Mouse (Mus musculus): ENCODE data around the gene Gm27029. TPM values are rescaled to one million over a fixed set of nuclear protein-coding genes. Genes with fewer than 3 reads are reported as not detected.
"Not testable (repeated sequence)": the region's sequence is repeated elsewhere in the genome, so short reads cannot be mapped to it uniquely, and the experiment has no call there.

Gene Gm27029
- 1 to 10 TPM; 6.7 to 7.4 TPM for total RNA-seq (2021)
- long read RNA-seq, experiment 1, partial matches to known transcripts: 2 of 4 reads
- long read RNA-seq, experiment 1, other reads (novel, unspliced or antisense): 2 of 4 reads
- long read RNA-seq, experiment 2, partial matches to known transcripts: 2 of 2 reads
- long read RNA-seq, experiment 2, other reads (novel, unspliced or antisense): 0 of 2 reads

DNA sequence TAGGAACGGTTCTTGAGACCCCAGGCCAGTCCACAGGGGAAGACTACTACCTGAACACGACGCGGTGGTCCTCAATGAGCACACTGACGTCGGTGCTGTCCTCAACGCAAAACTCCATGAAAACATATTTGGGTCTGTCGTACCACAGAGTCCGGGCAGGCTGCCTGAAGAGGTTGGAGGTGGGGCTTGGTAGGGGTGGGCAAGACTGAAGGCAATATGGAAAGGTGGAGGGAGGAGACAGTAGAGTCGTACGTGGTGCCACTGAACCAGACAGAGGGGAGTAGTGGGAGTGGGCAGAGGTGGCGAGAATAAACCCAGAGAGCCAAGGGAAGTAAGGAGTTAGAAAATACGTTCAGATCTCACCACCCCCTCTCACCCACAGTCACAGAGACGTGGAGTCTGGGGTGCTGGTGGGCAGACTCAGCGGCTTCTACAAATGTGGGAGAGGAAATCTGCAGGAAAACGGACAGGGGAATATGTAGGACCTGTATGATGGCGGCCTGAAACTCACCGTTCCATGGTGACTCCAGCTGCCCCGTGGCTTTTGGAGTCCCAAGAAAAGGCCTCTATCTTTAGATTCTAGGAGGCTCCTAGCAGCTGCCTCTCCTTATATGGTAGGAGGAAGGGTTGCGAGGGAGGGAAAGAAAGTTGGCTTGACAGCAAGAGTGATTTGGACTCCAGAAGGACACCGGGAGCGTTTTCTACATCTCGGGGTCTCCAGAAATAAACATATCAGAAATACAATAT, at the start of gene Gm27029:
Gene Gm27029, minus strand, starts transcription at position 692 of the 747 bp plus-strand sequence.
- TF ChIP-seq CTCF (conservative IDR thresholded peaks at IDR 0.05): no peak
- DNase-seq (ENCODE audit: low spot score in 2 of 2): no peak
- H3K27ac ChIP-seq: peak within 1 kb of the TSS; percentile 96

GRCm38 (mm10) chr11:101474298-101474697, 49.7 kb upstream of the Gm27029 start:
- Histone ChIP-seq H3K4me3 (no peak overlapping the region), H3K27ac (no peak overlapping the region)
- no peak for TF ChIP-seq CTCF (conservative IDR thresholded peaks at IDR 0.05)
- no peak for DNase-seq (ENCODE audit: low spot score in 2 of 2)

More for the DNA sequence above, at the start of gene Gm27029:
- peak within 1 kb of the TSS; percentile 91 for H3K4me3 ChIP-seq

GRCm38 (mm10) chr11:101473686-101474085, 49.1 kb upstream of the Gm27029 start:
- H3K4me3 ChIP-seq; H3K27ac ChIP-seq; DNase-seq (ENCODE audit: low spot score in 2 of 2): not testable (repeated sequence)

- Histone ChIP-seq H3K4me3 (no peak overlapping the region), H3K27ac (peak overlapping the region; percentile 33; the same call in 1 of the 2 replicates)
- DNase-seq (ENCODE audit: low spot score in 2 of 2): peak in 1 of 2 experiments; percentile 36
- TF ChIP-seq CTCF (conservative IDR thresholded peaks at IDR 0.05): no peak
These were observed 47.7 kb upstream of the Gm27029 start for GRCm38 (mm10) chr11:101472336-101472735.

DNA sequence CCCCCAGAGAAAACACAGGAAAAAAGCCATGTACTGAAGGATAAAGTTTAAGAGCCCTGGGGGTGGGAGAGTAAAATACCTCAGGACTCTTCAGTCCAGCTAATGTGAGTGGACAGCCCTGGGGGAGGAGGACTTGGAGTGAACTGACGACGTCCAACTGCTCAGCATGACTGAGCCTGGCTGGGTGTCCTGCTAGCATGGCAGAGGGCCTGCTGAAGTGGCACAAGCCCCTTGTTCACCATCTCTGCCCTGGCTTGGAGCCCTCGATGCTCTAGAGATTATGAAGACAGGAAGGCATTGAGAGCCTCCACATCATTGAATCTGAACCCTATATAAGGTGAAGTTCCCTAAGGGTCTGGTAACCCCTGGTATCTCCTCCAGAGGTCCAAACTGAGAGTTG, 47.3 kb upstream of the Gm27029 start:
- no peak for DNase-seq (ENCODE audit: low spot score in 2 of 2)
- Histone ChIP-seq H3K27ac (peak overlapping the region; percentile 33; the same call in 1 of the 2 replicates), H3K4me3 (no peak overlapping the region)
- no peak for TF ChIP-seq CTCF (conservative IDR thresholded peaks at IDR 0.05)

- no peak for TF ChIP-seq CTCF (conservative IDR thresholded peaks at IDR 0.05)
- Histone ChIP-seq H3K4me3 (no peak overlapping the region), H3K27ac (no peak overlapping the region)
- no peak for DNase-seq (ENCODE audit: low spot score in 2 of 2)
These were observed 45.6 kb upstream of the Gm27029 start for GRCm38 (mm10) chr11:101470206-101470605.

DNA sequence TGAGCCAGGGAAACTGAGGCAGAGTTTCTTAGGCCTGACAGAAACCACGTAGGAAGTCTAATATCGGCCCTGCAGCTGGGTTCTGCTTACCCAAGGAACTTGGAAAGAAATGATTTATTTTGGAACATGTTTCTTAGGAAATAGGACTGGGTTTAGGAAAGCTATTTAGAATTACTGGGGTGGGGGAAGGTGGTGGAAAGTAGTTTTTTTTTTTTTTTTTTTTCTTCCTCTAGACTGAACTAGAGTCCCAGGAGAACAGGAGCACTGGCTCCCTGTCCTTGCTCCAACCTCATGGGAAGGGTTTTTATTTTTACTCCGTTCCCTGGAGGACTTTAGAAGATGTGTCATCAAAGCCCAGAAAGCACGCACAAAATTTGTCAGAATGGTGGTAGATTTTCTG, 44.6 kb upstream of the Gm27029 start:
- no peak for TF ChIP-seq CTCF (conservative IDR thresholded peaks at IDR 0.05)
- no peak for DNase-seq (ENCODE audit: low spot score in 2 of 2)
- peak overlapping the region; percentile 68; the same call in 1 of the 2 replicates for H3K4me3 ChIP-seq
- peak overlapping the region; percentile 85 for H3K27ac ChIP-seq

- TF ChIP-seq CTCF (conservative IDR thresholded peaks at IDR 0.05): no peak
- H3K4me3 ChIP-seq: peak overlapping the region; percentile 68
- H3K27ac ChIP-seq: peak overlapping the region; percentile 85
- DNase-seq (ENCODE audit: low spot score in 2 of 2): no peak
These were observed 44.1 kb upstream of the Gm27029 start for GRCm38 (mm10) chr11:101468731-101469130.

- TF ChIP-seq CTCF (conservative IDR thresholded peaks at IDR 0.05): no peak
These were observed 43.7 kb upstream of the Gm27029 start for GRCm38 (mm10) chr11:101468263-101468688.

DNA sequence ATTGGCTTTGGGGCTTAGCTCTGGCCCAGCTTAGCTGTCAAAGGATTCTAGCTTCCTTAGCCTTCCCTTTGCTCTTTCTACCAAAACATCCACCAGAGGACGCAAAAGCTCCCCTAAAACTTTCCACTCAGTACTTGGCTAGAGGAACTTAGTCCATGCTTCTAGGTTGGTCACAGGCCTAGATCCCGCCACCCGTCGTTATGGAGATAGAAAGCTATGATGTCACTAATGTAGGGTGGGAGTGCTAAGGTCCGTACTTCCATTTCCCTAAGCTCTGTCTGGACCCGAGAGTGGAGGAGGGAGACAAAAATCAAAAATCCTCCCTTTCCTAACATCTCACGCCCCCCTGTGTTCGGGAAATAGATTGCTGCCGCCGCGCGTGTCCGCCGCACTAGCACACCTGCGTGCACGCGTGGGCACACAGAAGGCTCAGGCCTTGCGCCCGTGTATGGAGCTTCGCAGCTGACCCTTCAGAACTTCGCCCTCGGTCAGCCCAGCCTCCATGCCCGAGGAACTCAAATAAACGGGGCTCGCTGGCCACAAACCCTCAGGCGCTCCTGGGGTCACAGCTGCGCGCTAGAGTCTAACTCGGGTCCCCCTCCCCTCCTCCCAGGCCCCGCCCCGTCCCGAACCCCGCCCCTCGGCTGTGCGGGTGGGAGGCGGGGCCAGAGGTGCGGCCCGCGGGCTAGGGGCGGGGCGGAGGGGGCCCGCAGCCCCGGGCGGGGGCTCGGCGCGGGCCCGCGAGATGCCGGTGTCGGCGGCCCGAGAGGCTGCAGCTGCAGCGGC, 43.1 kb upstream of the Gm27029 start:
- TF ChIP-seq CTCF (conservative IDR thresholded peaks at IDR 0.05): peak; percentile 85
- H3K27ac ChIP-seq: peak overlapping the region; percentile 85
- DNase-seq (ENCODE audit: low spot score in 2 of 2): peak; percentile 62 to 71
- peak overlapping the region; percentile 68 for H3K4me3 ChIP-seq

More at GRCm38 (mm10) chr11:101468263-101468688, 43.7 kb upstream of the Gm27029 start:
- Histone ChIP-seq H3K27ac (peak overlapping the region; percentile 85), H3K4me3 (peak overlapping the region; percentile 68)
- no peak for DNase-seq (ENCODE audit: low spot score in 2 of 2)

- H3K27ac ChIP-seq; DNase-seq (ENCODE audit: low spot score in 2 of 2): not testable (repeated sequence)
- H3K4me3 ChIP-seq: peak overlapping the region; percentile 63
These were observed 42.0 kb upstream of the Gm27029 start for GRCm38 (mm10) chr11:101466552-101466950.

- peak; percentile 37 for TF ChIP-seq CTCF (conservative IDR thresholded peaks at IDR 0.05)
- peak within 1 kb of the TSS; percentile 63 for H3K4me3 ChIP-seq
- peak in 1 of 2 experiments; percentile 45 for DNase-seq (ENCODE audit: low spot score in 2 of 2)
- peak within 1 kb of the TSS; percentile 81 for H3K27ac ChIP-seq
These were observed 41.4 kb upstream of the Gm27029 start, which contains the start of gene Vat1 for GRCm38 (mm10) chr11:101465869-101466551. TSS of gene Vat1 (minus strand) at chr11:101466230.

Measured in layer of hippocampus, adult 2 months (tissue).